Mouse (Mus musculus) kidney, postnatal 36 days (tissue): ENCODE data around the gene Ethe1.

Experiments used
- DNase-seq, 2 experiments: peaks; one replicate each; pipeline ENCODE4 v3.0.0; 2021 to 2022; ENCODE audit warnings: mixed read lengths in 2 of 2

The Ethe1 gene

GRCm38 (mm10) chr7:24587330-24588105, at the start of gene Ethe1, which contains the start of gene Zfp575:
Gene Ethe1 (plus strand): TSS chr7:24587543.
Gene Zfp575 (minus strand): TSS chr7:24587641.
- peak in 1 of 2 experiments; percentile 51 for DNase-seq

DNA sequence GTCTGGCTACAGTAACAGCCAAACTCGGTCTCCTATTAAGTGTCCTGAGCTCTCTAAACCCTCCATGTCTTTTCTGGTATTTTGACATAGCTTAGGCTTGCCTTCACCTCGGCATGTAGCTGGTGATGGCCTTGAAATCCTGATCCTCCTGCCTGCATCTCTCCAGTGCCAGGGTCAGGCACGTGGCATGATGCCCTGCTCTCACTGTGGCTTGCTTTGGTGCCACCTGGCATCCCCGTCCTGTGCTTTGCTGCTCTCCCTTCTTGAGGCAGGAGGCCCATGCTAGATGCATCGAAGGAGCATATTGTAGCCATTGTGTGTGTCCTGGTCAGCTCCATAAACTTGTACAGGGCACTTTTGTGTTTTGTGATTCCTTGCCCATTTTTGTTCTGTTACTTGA, 49.8 kb upstream of the Ethe1 start:
- no peak for DNase-seq

GRCm38 (mm10) chr7:24538154-24538553, 49.2 kb upstream of the Ethe1 start:
- DNase-seq: peak; percentile 44 to 77

GRCm38 (mm10) chr7:24538701-24539100, 48.6 kb upstream of the Ethe1 start:
- no peak for DNase-seq

DNA sequence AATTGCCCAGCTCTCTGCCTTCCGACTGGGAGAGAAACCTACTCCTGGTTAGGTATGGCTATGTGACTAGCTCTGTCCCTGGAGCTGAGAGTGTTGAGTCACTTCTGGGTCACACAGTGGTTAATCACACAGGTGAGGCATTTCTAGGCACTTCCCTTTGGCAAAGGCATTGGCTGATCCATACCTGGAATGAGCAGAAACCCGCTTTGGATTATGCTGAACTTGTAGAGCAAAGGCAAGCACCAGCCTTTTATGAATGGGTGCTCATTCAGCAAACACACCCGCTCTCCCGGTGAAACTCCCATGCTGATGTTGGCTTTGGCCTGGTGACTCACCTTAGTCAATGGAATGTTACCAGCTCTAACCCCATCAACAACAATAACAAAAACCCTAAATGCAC, 47.7 kb upstream of the Ethe1 start:
- DNase-seq: no peak

DNA sequence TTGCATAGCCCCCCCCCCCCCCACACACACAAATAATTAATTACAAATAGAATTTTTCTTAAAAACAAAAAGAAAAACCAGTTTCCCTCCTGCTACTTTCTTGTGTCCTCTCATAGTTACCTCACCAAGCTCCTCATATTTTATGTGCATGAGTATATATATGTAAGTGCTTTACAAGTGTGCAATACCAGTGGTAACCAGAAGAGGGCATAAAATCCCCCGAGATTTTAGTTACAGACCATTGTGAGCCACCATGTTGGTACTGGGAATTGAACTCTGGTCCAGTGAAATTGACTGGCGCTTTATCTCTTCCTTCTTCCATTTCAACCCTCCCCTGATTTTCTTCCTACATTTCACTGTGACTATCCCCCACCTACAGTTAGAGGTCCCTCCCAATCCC, 42.8 kb upstream of the Ethe1 start:
- DNase-seq: no peak

GRCm38 (mm10) chr7:24546068-24546614, 41.2 kb upstream of the Ethe1 start, which contains the start of the genes Pinlyp and Xrcc1:
Gene Pinlyp (minus strand): TSS chr7:24546118.
Gene Xrcc1 (plus strand): TSS chr7:24546289.
- DNase-seq: peak in 1 of 2 experiments; percentile 21

DNA sequence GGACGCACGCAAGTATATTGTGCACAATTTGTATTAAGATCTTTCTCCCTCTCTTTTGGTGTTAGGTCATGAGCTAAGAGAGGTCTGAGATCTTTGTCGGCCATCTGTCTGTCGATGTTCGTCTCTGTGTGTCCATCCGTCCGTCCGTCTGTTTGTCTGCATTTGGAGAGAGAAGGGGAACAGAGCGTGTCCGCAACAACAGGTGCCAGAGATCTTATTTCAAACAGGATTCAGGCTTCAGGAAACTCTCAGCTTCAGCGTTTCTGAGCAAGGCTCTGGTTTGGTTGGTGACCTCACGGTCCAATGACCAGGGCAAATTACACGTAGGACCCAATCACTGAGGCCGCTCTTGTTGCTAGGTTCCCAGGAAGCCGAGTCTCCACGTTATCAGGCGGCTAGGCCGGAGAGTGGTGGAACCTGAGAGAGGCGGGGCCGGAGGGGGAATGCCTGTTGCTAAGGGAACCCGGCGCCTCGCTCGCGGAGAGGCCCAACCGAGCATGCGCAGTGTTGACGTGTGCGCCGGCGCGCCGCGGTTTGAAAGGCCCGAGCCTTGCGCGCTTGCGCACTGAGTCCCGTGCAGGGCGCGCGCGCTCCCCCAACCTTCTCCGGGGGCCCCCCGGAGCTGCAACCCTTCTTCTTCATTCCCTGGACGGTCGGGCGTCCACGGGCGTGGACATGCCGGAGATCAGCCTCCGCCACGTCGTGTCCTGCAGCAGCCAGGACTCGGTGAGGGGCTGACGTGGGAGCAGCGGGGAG, 40.5 kb upstream of the Ethe1 start:
- DNase-seq: peak; percentile 99 to 100

- DNase-seq: no peak
Measured at GRCm38 (mm10) chr7:24547534-24548036, 39.8 kb upstream of the Ethe1 start.

DNA sequence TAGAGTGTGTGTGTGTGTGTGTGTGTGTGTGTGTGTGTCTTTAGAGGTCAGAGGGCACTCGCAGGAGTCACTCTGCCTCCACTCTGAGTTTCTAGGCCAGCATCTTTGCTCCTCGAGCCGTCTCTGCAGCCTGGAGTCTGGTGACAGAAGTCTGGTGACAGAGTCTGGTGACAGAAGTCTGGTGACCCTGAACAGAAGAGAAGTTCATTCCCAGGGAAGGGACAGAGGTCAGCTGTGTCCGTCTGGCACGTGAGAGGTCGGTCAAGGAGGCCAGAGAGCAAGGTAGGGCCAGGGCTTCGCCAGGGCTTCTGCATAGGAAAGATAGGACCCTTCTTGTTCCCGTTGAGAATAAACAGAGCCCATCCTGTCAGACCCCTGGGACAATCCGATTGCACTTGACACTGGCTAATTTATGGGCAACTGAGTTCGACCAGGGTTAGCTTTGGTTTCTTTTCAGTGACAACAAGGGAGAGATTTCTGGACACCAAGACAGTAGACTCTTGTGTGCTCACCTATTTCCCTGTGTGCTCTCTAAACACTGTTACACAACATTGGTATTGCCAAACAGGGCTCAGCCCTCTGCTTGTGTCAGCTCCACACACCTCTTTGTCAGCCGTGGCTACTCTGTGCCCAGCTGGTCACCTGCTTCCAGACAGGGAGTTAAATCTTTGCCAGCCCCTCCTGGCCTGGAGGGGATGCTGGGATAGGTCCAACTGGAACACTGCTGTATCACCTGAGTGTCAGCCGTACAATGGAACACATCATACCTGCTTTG, 35.2 kb upstream of the Ethe1 start:
- DNase-seq: peak; percentile 49 to 51

- peak; percentile 47 to 50 for DNase-seq
Measured at GRCm38 (mm10) chr7:24555786-24556185, 31.6 kb upstream of the Ethe1 start.

DNA sequence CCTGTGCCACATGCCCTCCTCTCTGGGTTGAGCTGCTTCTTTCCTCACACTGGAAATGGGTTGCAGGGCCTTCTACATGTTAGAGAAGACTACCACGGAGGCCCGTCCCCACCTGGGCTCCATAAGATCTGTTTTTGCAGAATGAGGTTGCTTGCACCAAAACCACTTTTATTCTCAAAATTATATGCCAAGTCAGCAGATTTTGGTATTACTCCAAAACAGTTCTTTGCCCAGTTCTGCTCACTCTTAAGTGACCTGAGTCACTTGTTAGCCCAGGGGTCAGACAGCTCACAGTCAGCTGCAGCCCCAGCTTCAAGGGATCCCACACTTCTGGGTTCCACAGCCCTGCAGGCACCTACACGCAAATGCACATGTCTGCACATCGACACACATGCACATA, 25.9 kb upstream of the Ethe1 start:
- no peak for DNase-seq

DNA sequence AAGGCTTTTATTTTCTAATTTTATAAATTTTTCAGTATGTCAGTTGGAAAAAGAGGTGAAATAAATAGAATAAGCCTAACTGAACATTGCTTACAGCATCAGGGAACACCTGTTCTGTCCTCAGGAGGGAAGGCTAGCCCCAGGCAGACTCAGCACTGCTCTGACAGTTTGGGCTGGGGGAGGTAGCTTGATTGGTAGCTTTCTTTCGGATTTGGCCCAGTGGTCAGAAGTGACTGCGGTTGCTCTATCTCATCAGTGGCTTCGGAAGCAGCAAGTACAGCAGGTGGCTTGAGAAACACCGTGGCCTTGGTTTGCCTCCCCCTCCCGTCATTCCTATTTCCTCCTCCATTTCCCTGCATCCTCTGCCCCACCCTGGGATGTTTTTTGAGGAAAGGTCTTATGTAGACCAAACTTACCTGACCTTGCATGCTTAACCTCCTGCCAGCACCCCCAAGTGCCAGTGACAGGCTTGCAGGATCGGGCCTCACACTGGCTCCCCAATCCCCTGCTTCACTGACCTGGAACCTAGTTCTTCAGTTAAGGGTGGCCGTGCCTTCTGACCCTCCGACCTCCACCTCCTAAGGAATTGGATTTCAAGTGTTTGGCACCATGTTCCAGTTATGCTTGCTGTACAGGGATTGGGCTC, 24.0 kb upstream of the Ethe1 start:
- no peak for DNase-seq

- no peak for DNase-seq
Measured at GRCm38 (mm10) chr7:24563837-24564206, 23.5 kb upstream of the Ethe1 start.

DNA sequence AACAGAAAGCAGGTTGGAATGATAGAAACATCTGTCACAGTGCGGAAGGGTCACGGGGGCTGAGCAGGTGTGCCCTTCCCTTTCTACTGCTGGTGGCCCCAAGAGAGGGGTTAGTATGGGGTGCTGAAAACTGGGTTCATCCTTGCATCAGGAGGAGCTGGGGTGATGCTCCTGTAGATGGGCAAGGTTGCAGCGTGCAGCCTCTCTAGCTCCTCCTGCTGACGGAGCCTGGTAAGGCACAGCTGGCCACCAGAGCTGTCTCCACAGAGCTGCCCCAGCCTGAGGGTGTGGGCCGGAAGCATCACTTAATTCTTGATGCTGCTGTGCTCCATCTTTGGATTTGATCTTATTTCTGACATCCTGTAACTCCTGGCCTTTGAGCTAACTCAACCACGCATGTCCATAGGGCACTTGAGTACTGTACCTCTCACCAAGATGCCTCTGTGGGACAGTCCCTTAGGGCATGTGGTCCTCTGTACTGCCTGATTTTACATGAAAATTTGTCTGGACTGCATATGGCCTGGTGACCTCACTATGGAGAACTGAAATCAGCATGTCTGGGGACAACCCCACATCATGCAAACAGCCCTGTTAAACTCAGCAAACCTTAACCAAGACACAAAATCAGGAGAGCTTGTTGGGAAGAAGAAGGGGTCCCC, 22.6 kb upstream of the Ethe1 start:
- DNase-seq: peak; percentile 64 to 90

DNA sequence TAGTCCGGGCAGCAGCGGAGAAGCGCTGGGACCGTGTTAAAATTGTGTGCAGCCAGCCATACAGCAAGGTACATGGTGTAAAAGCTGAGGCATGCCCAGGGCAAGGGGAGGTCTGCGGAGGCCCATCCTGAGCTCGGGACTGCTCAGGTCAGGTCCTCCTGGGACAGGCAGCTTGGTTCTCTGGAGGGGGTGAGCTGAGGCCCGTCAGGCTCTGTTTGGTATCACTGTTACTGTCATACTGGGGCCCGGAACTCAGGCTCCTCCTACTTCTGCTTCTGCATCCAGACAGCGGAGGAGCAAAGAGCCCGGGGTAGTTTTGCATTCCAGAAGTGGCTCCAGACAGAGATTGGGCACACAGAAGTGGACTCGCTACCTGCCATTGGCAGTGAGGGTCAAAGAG, 21.7 kb upstream of the Ethe1 start:
- DNase-seq: peak in 1 of 2 experiments; percentile 65

GRCm38 (mm10) chr7:24566206-24566605, 21.1 kb upstream of the Ethe1 start:
- no peak for DNase-seq

DNA sequence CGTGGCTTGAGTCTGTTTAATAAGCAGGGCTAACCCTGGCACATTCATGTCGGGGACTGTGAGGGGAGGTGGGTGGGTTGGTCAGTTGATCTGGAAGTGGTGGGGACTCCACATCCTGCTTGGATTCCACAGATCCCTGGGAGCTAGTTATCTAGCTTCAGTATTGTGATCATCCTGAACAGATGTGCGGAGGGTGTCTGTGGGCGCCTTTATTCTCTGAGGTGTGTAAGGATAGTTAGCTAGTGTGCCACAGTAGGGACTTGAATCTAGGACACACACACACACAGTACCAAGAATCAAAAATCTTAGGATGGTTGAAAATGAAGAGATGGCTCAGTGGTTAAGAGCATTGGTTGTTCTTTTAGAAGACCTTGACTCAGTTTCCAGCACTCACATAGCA, 18.8 kb upstream of the Ethe1 start:
- DNase-seq: no peak

DNA sequence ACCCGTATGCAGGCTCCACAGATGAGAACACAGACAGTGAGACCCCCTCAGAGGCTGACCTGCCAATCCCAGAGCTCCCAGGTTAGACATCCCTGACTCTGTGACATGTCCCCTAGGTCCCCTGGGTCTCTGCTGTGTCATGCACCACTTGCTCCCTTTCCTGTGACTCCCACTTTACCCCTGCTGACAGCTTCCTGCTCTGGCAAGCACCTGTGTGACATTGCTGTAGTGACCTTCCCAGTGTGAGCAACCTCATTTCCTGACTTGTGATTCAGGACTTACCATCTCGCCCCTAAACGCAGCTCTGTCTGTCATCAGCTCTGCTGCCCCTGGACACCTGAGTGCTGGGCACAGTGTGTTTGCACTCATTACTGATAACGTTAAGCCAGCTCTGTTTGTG, 16.3 kb upstream of the Ethe1 start:
- no peak for DNase-seq

- peak in 1 of 2 experiments; percentile 28 for DNase-seq
Measured at GRCm38 (mm10) chr7:24572455-24572854, 14.9 kb upstream of the Ethe1 start.

- peak; percentile 83 to 90 for DNase-seq
Measured at GRCm38 (mm10) chr7:24574224-24574796, 13.0 kb upstream of the Ethe1 start.
